Mouse (Mus musculus) cerebellum, adult 11-12 months (tissue): Measurements from ENCODE around the gene Zp3r.
"Not testable (repeated sequence)": the region's sequence is repeated elsewhere in the genome, so short reads cannot be mapped to it uniquely, and the experiment has no call there.

Source experiments
- DNase-seq: peaks from one replicate; pipeline ENCODE4 v3.0.0; 2022

Gene Zp3r

GRCm38 (mm10) chr1:130629521-130629920 is at the start of gene Zp3r:
Zp3r (minus strand) TSS chr1:130629621.
- DNase-seq, result no peak

GRCm38 (mm10) chr1:130678551-130678950 is 49.1 kb upstream of the Zp3r start:
- DNase-seq, result no peak

DNA sequence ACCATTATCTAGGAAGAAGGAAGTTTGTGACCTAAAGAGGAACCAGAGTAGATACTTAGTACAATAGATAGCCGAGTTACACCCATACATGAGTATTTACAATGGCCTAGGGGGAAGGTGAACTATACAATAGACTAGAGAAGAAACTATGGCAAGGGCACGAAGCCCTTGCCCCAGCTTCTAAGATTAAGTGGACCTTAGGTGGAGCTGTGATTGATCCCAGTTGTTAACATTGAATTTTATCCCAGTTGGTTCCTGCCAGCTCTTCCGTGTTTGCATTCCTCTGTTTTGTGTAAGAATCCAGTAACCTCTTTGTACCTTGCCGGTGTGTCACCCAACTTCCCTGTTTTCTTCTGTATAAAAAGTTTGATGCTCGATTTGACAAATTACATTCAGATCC is 34.2 kb upstream of the Zp3r start:
- not testable (repeated sequence) for DNase-seq

- DNase-seq, result no peak
Observed at GRCm38 (mm10) chr1:130661454-130661853, 32.0 kb upstream of the Zp3r start, which contains the start of gene C4bp. C4bp (minus strand) TSS chr1:130661632.

- DNase-seq, result not testable (repeated sequence)
Observed at GRCm38 (mm10) chr1:130659641-130660040, 30.2 kb upstream of the Zp3r start.

DNA sequence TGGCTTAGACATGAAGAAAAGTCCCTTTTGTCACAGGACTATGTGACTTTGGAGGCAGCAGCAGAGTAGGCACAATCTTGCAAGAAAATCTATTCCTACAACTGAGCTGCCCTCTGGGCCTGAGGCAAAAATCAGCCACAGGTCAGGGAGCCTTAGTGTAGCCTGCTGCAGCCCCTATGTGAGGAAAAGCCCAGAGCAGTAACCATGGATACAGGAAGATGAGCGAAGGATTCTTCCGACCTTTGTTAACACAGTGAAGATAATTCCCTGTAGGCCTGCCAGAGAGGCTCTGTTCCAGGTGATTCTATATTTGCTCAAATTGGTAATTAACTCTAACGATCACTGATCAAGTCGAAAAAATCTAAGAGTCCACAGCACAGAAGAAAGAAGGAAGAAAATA is 14.7 kb upstream of the Zp3r start:
- no peak for DNase-seq

GRCm38 (mm10) chr1:130640967-130641366 is 11.5 kb upstream of the Zp3r start:
- DNase-seq, result no peak

DNA sequence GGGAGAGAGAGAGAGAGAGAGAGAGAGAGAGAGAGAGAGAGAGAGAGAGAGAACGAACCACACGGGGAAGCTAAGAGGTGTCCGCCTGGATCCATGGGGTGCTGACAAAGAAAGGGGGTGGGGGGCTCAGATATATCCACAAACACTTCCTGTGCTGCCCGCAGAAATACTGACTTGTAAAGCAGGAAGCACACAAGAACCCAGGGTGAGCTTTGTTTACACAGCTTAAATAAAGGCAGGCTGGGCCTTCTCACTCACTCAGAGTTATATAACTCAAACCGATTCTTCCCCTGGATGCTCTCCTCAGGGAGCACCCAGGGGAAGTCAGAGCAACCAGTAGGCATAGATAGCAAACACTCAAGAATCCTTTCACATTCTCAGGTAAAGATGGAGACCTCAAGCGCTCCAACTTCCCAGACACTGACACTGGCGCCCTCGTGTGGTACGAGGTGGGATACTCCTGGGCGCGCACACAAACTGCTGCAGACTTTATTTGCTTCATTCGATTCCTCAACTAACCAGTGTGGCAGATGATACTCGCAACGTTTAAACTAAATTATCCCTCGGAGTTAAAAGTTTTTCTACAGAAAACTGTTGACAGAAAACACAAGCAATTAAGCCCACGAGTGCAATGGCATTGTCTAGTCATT is 4.5 kb upstream of the Zp3r start:
- no peak for DNase-seq

- DNase-seq, result no peak
Observed at GRCm38 (mm10) chr1:130633316-130633715, 3.9 kb upstream of the Zp3r start.

- DNase-seq, result no peak
Observed at GRCm38 (mm10) chr1:130596291-130596690, 33.1 kb downstream of the Zp3r start.

- no peak for DNase-seq
Observed at GRCm38 (mm10) chr1:130588659-130589058, 40.8 kb downstream of the Zp3r start.

GRCm38 (mm10) chr1:130576389-130576788 is 53.0 kb downstream of the Zp3r start:
- no peak for DNase-seq

- no peak for DNase-seq
Observed at GRCm38 (mm10) chr1:130575962-130576361, 53.5 kb downstream of the Zp3r start.

DNA sequence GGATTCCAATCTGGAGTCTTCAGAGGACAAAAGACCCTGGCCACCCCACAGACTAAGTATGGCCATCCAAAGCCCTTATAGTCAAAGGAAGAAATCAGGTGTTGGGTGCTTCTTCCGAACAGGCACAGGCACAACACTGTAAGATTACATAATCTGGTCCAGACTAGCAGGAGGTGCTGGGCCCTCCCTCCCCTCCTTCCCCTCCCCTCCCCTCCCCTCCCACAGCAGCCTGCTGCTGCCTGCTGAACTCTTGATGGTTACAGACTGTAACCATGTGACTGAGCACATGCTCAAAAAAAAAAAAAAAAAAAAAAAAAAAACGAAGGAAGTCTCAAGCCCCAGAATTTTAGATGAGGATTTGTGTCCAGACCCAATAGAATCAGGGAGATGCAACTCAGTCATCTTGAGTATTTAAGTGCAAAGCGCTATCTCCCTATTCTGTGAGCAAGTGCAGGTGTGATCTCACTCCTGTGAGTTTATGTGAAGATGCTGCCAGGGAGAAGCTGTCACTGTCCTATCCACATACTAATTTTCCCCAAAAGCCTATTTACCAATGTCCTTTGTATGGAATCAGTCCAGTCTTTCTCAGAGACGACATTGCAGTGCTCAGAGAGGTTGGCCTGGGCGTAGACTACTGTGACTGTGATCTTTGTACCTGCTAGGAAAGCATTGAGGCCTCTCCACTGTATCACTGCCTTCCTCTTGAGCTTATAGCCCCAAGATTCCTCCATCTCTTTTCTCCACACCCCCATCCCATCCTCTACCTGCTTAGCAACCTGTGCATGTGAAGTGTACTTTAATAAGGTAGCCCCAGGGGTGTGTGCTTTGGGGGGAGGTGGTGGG is 77.8 kb downstream of the Zp3r start:
- no peak for DNase-seq

DNA sequence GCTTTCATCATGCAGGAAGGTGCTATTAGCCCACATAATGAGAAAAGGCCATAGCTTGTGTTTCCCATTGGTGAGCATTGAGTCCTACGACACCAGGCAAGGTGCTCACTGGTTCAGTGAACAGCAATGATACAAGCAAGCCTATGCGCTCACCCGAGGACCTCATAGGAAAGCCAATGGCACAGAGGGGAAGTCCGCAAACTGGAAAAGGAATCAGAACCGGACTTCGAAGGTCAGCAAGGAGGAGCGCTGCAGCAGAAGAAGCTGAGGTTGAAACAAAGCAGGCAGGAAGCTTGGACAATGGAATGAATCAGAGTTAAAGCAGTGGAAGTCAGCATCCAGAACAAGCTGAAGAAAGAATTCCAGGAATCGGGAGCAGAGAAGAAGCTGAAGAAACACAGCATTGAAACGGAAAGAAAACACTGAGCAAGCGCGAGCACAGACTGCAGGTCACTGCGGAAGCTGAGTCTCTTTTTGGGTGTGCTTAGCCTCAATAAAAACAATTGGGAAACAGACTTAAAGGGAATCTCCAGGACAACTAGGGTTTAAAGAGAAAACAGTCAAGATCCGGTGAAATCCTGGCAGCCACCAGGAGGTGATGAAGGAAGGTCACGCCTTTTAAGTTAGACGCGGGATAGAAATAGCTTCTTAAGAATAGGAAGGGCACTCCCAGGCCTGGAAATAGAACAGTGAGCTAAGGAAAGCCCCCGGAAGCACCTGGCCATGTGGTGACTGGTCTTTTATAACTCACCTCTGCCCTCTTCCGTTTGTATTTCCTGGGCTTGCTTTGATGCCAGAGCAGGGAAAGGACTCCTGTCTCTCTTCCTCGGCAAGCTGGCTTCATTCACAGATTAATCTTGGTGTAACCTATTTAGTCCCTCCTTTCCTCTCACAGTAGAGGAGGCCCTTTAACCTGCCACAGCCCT is 78.9 kb downstream of the Zp3r start:
- DNase-seq, result no peak

DNA sequence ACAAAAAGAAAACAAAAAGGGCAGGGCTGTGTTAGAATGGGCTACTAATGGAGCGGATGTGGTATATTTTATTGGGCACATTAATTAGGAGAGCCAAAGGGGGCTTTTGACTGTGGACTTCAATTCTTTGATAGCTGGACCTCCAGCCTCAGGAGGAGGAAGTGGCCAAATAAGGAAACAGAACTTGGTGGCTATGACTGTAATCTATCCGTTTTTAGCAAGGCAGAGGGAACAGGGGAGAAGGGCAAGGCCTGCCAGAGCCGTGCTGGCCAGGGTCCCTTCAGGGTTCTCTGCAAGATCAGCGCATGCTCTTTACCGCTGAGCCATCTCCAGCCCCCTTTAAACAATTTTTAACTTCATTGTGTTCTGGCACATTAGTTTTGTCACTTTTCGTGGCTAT is 79.7 kb downstream of the Zp3r start:
- no peak for DNase-seq

DNA sequence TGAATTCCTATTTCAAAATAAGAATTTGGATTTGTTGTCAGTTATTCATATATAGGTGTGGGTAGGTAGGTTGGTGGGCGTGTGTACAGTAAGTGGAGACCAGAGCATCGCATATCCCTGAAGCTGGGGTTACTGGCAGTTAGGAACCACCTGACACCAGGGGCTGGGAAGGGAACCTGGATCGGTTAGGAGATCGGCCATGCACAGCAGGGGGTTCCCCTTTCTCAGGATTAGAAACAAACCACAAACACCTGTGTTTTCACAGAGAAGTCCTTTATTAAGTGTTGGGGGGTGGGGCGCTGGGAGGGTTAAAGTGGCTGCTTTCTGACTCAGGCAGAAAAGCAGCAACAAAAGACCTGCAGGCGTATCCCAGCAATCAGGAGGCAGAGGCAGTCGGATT is 80.3 kb downstream of the Zp3r start:
- DNase-seq, result no peak

DNA sequence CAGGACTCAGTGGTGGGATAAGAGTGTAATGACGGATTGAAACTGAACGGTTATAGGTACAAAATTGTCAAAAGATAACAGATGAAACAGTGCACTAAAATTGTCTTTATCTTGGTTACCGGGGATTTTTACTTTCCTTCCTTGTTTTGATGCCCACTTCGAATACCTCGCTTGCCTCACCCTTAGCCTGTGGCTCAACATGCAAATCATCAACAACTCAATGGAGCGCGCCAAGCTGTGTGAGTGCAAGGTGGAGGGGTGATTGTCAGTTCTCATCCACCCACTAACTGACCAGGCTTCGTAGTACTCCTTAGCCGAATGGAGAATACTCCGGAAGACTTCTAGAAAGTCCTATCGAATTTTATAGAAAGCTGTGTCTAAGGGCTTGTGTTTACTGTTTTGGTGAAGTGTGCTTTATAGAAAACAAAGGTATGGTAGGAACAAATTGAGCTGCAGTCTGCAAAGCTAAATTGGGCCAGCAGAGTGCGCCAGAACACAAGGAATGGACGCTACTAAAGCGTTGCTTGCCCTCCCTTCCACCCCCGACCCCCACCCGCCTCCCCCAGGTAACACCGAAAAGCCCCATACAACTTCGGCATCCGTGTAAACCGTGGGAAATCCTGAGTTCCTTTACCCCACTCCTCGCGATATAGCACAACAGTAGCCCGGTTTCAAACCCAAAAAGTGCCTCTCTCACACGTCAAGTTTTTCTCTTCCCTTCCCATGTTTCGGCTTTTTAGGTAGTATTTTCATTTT is 81.6 kb downstream of the Zp3r start:
- no peak for DNase-seq
